Mouse (Mus musculus): ENCODE data around the gene Nmnat2.

DNA sequence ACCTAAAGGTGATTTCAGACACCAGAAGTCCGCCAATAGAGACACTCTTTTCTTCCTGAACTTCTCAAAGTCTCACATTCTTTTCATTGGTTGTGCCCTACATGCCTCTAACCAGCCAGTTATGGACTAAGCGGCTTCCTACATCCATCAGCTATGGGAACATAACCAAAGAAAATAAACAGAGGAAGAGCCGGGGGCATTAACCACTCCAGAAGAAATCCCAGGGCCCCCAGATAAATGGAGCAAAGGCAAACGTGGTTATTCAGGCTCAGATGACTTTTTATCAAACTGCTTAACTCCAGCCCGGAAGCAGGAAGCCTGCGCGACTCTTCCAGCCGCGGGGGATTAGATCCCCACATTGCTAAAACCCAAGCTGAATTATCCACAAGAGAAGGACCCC lies 146.1 kb downstream of the Nmnat2 start:
- TF ChIP-seq POLR2A (IDR thresholded peaks at IDR 0.05; ENCODE audit: low read depth, low read length) (no peak), CTCF (IDR thresholded peaks at IDR 0.05; ENCODE audit: extremely low read depth, insufficient read depth, insufficient read length, insufficient replicate concordance) (no peak)

All from spleen, adult 2 months (tissue).